Mouse (Mus musculus): ENCODE results near the gene Foxd1. TPM values are rescaled to one million over a fixed set of nuclear protein-coding genes. Genes with fewer than 3 reads are reported as not detected.

Gene Foxd1
- polyA plus RNA-seq, 1 experiment from 2014 or later: 0.04 TPM

- peak overlapping the region; percentile 67 for H3K9ac ChIP-seq
- no peaks in the 10 kb centered on the region for H3K9me3 ChIP-seq
- H3K4me3 ChIP-seq: peak overlapping the region; percentile 59
- no peak overlapping the region for H3K27ac ChIP-seq (replicated peaks)
- peak overlapping the region; percentile 88 for H3K4me2 ChIP-seq
- H3K4me1 ChIP-seq: peaks cover 24% of the 10 kb centered on the region
- peaks cover 94% of the 10 kb centered on the region for H3K27me3 ChIP-seq (replicated peaks)
- no peaks in the 10 kb centered on the region for H3K36me3 ChIP-seq
- peak; percentile 22; the same call in 1 of the 2 replicates for ATAC-seq (ENCODE audit: extremely low read depth, insufficient number of reproducible peaks, low FRiP score, low TSS enrichment)
- under 1% methylated on average over 76 of the region's 81 CpGs for WGBS
Observed at GRCm38 (mm10) chr13:98355559-98356111, 1.6 kb downstream of the Foxd1 start.

DNA sequence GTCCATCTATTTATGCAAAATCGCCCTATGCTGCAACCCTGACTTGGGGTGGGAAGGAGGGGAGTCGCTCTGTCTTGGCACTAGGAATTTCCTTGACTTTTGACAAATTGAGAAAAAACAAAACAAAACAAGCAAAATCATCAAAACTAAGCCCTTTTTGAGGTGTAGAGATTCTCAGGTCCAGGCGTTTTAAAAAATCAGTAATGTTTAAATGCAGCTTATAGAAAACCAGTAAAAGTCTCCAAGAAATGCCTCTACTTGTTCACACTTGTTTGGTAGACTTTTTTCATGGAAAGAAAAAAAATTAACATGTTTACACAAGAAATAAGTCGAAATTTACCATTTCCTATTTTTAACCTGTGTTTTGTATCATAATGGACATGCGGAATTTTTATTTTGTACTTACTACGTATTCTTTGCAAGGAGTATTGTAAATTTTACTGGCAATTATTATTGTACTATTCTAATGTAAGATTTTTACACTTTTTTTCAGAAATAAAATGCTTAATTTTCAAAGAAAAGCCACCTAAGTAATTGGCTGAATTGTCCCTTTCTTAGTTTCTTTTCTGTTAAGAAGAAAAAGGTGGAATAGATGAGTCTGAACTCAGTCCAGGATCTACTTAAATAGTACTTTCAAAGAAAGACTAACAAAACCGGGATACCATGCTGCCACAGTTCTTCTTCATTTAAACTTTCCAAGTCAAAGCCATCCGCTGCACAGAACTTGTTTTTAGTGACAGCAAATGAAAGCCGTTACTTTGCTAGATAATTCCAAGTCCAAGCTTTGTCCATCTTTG lies 2.3 kb downstream of the Foxd1 start:
- H3K4me3 ChIP-seq: peak overlapping the region; percentile 59
- ATAC-seq (ENCODE audit: extremely low read depth, insufficient number of reproducible peaks, low FRiP score, low TSS enrichment): no peak
- peaks cover 94% of the 10 kb centered on the region for H3K27me3 ChIP-seq (replicated peaks)
- peaks cover 24% of the 10 kb centered on the region for H3K4me1 ChIP-seq
- peak overlapping the region; percentile 88 for H3K4me2 ChIP-seq
- no peak overlapping the region for H3K27ac ChIP-seq (replicated peaks)
- H3K36me3 ChIP-seq: no peaks in the 10 kb centered on the region
- no peak overlapping the region for H3K9ac ChIP-seq
- no peaks in the 10 kb centered on the region for H3K9me3 ChIP-seq
- WGBS: 6% methylated on average over 9 of the region's 9 CpGs

DNA sequence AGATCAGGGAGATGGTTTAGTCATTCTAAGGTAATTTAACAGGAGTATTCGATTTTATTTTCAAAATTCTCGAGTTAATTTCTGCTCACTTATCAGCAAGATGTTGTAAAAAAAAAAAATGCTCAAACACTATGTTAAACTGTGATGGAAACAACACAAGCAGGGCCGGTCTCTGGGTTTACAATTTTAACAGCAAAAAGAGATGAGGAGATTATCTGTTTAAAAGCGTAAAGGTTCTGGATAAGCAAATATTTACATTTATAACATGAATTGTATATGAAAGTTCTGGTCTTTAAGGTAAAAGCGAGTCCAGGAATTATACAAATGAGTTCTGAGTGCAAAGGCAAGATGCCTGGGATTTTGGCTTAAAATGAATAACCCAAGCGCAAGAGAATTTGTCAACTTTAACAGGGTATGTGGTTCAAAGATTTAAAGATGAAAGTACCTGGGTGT lies 3.0 kb downstream of the Foxd1 start:
- no peaks in the 10 kb centered on the region for H3K9me3 ChIP-seq
- no peak overlapping the region for H3K4me2 ChIP-seq
- H3K9ac ChIP-seq: no peak overlapping the region
- H3K4me1 ChIP-seq: peaks cover 24% of the 10 kb centered on the region
- H3K27ac ChIP-seq (replicated peaks): no peak overlapping the region
- H3K36me3 ChIP-seq: no peaks in the 10 kb centered on the region
- 12% methylated on average over 6 of the region's 6 CpGs for WGBS
- no peak overlapping the region for H3K4me3 ChIP-seq
- ATAC-seq (ENCODE audit: extremely low read depth, insufficient number of reproducible peaks, low FRiP score, low TSS enrichment): no peak
- H3K27me3 ChIP-seq (replicated peaks): peaks cover 91% of the 10 kb centered on the region

DNA sequence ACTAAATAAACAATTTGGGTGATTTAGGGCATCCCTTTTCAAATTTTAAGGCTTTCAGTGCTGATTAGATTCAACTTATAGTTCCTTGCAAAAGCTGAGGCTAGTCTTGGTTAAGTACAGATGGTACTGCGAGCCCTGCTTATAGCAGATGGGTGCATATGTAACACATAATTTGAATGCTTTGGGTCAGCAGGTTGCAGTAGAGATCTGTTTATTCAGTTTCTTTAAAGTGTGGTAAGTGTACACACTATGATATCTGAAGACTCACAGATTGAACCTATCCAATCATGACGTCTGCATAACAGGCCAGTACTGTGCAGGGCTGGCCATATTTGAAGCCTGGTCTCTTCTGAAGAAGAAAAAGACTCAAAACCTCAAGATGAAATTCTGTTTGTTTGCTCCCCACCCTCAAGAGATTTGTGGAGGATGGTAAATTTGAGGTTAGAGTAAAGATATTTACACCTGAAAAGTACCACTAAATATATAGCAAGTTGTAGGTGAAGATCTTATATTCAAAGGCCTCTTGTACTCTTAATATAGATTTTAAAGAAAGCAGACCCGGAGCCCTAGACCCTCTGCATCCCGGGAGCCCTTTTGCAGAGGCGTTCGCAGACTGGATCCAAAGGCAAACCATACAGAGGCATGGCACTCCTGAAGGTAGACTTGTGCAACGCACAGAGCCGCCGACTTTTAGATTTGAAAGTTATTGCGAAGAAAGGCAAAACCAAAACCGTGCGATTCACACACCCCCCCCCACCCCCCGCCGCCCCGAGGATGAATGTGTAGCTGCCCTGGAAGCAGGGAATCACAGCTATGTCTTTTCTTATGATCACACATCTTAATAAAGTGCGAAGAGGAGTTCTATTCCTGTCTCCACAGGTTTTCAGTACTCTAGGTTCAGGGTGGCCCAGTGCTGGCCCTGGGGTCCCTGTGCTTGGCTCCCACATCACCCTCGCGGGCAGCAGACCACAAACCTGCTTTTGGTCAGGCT lies 3.7 kb downstream of the Foxd1 start:
- Histone ChIP-seq H3K27ac (replicated peaks) (no peak overlapping the region), H3K4me1 (peaks cover 24% of the 10 kb centered on the region), H3K27me3 (replicated peaks) (peaks cover 91% of the 10 kb centered on the region), H3K36me3 (no peaks in the 10 kb centered on the region), H3K9me3 (no peaks in the 10 kb centered on the region), H3K4me3 (no peak overlapping the region), H3K4me2 (no peak overlapping the region), H3K9ac (no peak overlapping the region)
- no peak for ATAC-seq (ENCODE audit: extremely low read depth, insufficient number of reproducible peaks, low FRiP score, low TSS enrichment)
- WGBS: 4% methylated on average over 18 of the region's 18 CpGs

DNA sequence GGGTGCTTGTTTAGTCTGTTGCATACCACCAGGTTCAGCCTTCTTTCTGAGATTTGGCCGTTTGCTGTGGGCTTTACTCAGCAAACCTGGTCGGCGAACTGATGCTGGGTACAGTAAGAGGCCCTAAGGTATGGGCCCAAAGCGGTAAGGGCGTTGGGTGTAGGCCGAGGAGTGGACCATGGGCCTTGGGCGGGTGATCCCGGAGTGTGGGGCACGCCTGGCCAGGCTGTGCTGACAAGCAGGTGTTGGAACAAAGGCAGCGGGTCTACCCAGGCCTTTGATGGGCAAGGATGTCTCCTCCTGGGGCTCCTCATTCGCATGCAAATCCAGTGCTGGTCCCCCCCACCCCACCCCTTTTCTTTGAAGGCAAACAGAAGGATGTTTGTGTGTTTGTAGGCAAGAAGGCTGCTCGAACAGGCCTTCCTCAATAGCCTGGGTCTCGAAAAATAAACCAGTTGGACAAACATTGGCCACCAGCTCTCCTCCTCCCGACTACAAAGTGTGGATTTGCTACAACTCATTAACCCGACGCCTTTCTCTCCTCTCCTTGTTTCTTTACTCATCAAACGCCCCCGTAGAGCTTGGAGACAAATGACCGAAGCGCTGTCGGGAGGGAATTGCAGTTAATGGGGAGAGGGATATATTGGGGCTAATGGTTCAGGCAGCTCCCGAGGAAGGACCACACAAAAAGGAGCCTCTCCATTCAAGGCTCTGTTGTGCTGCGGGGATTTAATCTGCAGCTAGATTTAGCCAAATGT lies 4.6 kb downstream of the Foxd1 start:
- Histone ChIP-seq H3K9me3 (no peaks in the 10 kb centered on the region), H3K36me3 (no peaks in the 10 kb centered on the region), H3K4me3 (no peak overlapping the region), H3K27ac (replicated peaks) (no peak overlapping the region), H3K27me3 (replicated peaks) (peaks cover 91% of the 10 kb centered on the region), H3K4me1 (peaks cover 23% of the 10 kb centered on the region), H3K9ac (no peak overlapping the region), H3K4me2 (no peak overlapping the region)
- WGBS: 4% methylated on average over 23 of the region's 23 CpGs
- no peak for ATAC-seq (ENCODE audit: extremely low read depth, insufficient number of reproducible peaks, low FRiP score, low TSS enrichment)

DNA sequence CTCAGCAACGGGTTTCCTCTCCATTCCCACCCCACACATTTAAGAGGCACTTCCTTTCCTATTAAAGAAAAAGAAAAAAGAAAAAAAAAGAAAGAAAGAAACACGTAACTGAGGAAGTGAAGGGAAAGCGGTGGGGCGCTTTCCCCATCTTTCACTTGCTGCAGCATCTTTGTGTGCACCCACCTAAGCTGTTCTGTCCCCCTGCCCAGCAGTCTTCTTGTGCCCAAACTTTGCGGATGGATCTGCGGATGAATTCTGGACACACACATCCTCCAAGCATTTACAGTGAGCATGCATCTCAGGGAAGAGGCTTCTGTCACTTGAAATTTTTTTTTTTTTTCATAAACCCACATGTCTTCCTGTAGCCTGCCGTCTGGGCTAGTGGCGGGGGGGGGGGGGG lies 5.3 kb downstream of the Foxd1 start:
- ATAC-seq (ENCODE audit: extremely low read depth, insufficient number of reproducible peaks, low FRiP score, low TSS enrichment): no peak
- no peaks in the 10 kb centered on the region for H3K9me3 ChIP-seq
- H3K9ac ChIP-seq: no peak overlapping the region
- peaks cover 90% of the 10 kb centered on the region for H3K27me3 ChIP-seq (replicated peaks)
- H3K36me3 ChIP-seq: no peaks in the 10 kb centered on the region
- no peak overlapping the region for H3K27ac ChIP-seq (replicated peaks)
- WGBS: 4% methylated on average over 6 of the region's 8 CpGs
- peaks cover 16% of the 10 kb centered on the region for H3K4me1 ChIP-seq
- H3K4me3 ChIP-seq: no peak overlapping the region
- H3K4me2 ChIP-seq: no peak overlapping the region

DNA sequence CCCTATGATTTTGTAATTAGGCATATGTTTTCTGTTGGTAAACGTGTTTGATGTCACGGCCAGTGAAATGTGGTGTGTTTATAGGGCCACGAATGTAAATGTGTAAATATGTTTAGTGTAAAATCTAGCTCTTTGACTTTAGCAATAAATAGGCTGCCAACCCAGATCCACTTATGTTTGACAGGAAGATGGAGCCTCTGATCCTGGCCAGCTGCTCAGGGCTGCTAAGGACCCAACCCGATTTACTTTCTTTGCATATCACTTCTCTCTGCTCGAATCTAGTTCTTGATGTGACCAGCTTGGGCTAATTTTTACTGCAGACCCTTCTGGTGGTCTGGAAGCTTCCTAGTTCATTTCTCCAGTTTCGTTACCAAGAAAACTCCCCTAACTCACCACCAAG lies 6.3 kb downstream of the Foxd1 start:
- Histone ChIP-seq H3K9ac (no peak overlapping the region), H3K4me2 (no peak overlapping the region), H3K27me3 (replicated peaks) (peaks cover 89% of the 10 kb centered on the region), H3K4me1 (peaks cover 6% of the 10 kb centered on the region; the same call in 1 of the 2 replicates), H3K4me3 (no peak overlapping the region), H3K36me3 (no peaks in the 10 kb centered on the region), H3K9me3 (no peaks in the 10 kb centered on the region), H3K27ac (replicated peaks) (no peak overlapping the region)
- 4% methylated on average over 6 of the region's 6 CpGs for WGBS
- ATAC-seq (ENCODE audit: extremely low read depth, insufficient number of reproducible peaks, low FRiP score, low TSS enrichment): no peak

- peaks cover 6% of the 10 kb centered on the region for H3K4me1 ChIP-seq
- H3K36me3 ChIP-seq: no peaks in the 10 kb centered on the region
- H3K4me2 ChIP-seq: no peak overlapping the region
- ATAC-seq (ENCODE audit: extremely low read depth, insufficient number of reproducible peaks, low FRiP score, low TSS enrichment): no peak
- H3K4me3 ChIP-seq: no peak overlapping the region
- peaks cover 89% of the 10 kb centered on the region for H3K27me3 ChIP-seq (replicated peaks)
- H3K9ac ChIP-seq: no peak overlapping the region
- 11% methylated on average over 5 of the region's 5 CpGs for WGBS
- no peak overlapping the region for H3K27ac ChIP-seq (replicated peaks)
- H3K9me3 ChIP-seq: no peaks in the 10 kb centered on the region
Observed at GRCm38 (mm10) chr13:98361161-98361560, 7.1 kb downstream of the Foxd1 start.

DNA sequence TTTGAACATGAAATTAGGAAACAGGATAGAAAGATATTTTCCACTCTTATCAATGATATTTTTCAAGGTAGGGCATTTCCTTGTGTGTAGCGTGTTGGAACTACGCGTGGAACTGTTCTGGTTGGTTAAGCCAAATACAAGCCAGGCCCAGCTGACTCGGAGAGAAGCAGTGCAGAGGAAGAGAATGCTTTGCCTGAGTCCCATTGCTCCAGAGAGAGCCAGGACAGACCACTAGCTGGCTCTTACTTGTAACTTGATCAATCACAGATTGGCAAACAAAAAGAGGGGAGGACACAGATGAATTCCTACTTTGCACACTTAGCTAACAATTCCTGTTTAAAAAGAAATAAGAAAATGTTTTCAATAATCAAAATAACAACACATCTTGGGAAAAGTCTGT lies 9.0 kb downstream of the Foxd1 start:
- H3K4me2 ChIP-seq: no peak overlapping the region
- H3K9me3 ChIP-seq: no peaks in the 10 kb centered on the region
- no peak overlapping the region for H3K9ac ChIP-seq
- peaks cover 93% of the 10 kb centered on the region for H3K27me3 ChIP-seq (replicated peaks)
- no peak for ATAC-seq (ENCODE audit: extremely low read depth, insufficient number of reproducible peaks, low FRiP score, low TSS enrichment)
- no peaks in the 10 kb centered on the region for H3K36me3 ChIP-seq
- H3K4me3 ChIP-seq: no peak overlapping the region
- H3K4me1 ChIP-seq: peaks cover 9% of the 10 kb centered on the region
- WGBS: 9% methylated on average over 4 of the region's 4 CpGs
- no peak overlapping the region for H3K27ac ChIP-seq (replicated peaks)

DNA sequence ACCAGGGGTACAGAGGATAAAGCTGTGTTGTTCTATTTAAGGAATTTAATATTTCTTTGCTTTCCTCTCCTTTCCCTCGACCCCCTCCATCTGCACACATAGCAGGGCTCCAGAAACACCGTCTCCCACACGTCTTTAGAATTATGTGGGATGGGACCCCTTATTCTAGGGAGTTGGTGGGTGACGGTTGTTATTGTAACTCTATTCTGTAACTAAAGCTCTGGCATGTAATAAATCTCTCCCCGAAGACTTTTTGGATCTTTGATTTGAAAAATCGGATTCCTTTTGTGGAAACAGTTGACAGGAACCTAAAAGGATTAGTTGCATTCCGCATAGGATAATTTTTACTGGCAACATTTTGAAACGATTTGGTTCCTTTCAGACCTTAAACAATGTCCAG lies 11.0 kb downstream of the Foxd1 start:
- no peak for ATAC-seq (ENCODE audit: extremely low read depth, insufficient number of reproducible peaks, low FRiP score, low TSS enrichment)
- no peak overlapping the region for H3K4me2 ChIP-seq
- H3K4me1 ChIP-seq: peaks cover 9% of the 10 kb centered on the region
- no peak overlapping the region for H3K9ac ChIP-seq
- peaks cover 93% of the 10 kb centered on the region for H3K27me3 ChIP-seq (replicated peaks)
- H3K9me3 ChIP-seq: no peaks in the 10 kb centered on the region
- WGBS: 2% methylated on average over 8 of the region's 8 CpGs
- H3K27ac ChIP-seq (replicated peaks): no peak overlapping the region
- H3K4me3 ChIP-seq: no peak overlapping the region
- no peaks in the 10 kb centered on the region for H3K36me3 ChIP-seq

Measured in heart, embryonic 13.5 days (tissue).